Mouse (Mus musculus): Measurements from ENCODE around the gene Ppm1a. TPM values are rescaled to one million over a fixed set of nuclear protein-coding genes. Genes with fewer than 3 reads are reported as not detected.
"Not testable (repeated sequence)": the region's sequence is repeated elsewhere in the genome, so short reads cannot be mapped to it uniquely, and the experiment has no call there.

The Ppm1a gene
- total and polyA plus RNA-seq, 3 experiments = 111 to 119 TPM; not detected in 1

DNA sequence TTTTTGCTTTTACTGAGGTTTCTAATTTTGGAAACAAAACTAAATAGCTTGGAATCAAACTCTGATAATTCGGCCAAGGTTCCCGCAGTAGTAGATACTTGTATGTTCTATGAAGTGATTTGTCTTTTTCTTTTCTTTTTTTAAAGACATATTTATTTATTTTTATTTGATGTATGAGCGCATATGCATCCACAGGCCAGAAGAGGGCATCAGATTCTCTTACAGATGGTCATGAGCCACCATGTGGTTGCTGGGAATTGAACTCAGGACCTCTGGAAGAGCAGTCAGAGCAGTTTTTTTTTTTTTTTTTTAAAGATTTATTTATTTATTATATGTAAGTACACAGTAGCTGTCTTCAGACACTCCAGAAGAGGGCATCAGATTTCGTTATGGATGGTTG, 25.5 kb downstream of the Ppm1a start:
- peak in 1 of 3 experiments; percentile 26; a peak in 2 of 6 replicates for TF ChIP-seq CTCF (IDR thresholded peaks at IDR 0.05 in 2 of 3, conservative IDR thresholded peaks at IDR 0.05 in 1 of 3; ENCODE audit: control insufficient read depth in 1 of 3, insufficient read depth in 1 of 3, low read depth in 2 of 3, low read length in 3 of 3, poor library complexity in 1 of 3, severe bottlenecking in 1 of 3)
- TF ChIP-seq MYC (IDR thresholded peaks at IDR 0.05; ENCODE audit: low read depth, low read length) = 0 out of 2 replicates have a peak, but pooled peaks have one; percentile 24
- peaks cover 16 to 28% of the 10 kb centered on the region in 2 experiments for H3K36me3 ChIP-seq (ENCODE audit: control insufficient read depth in 1 of 2, insufficient read depth in 2 of 2, low read length in 2 of 2)
- H3K4me1 ChIP-seq (ENCODE audit: control insufficient read depth in 1 of 2, insufficient read depth in 2 of 2, low read length in 2 of 2); H3K9me3 ChIP-seq (replicated peaks; ENCODE audit: insufficient read depth, low read length); H3K4me3 ChIP-seq (ENCODE audit: control insufficient read depth in 1 of 2, insufficient read depth in 1 of 2, low read depth in 2 of 2, low read length in 2 of 2); H3K27ac ChIP-seq (ENCODE audit: control insufficient read depth, low read depth, low read length); H3K9ac ChIP-seq (ENCODE audit: control insufficient read depth, low read depth, low read length, poor library complexity, severe bottlenecking); H3K27me3 ChIP-seq (ENCODE audit: control insufficient read depth in 1 of 2, insufficient read depth in 2 of 2, low read length in 2 of 2): not testable (repeated sequence)
- peaks cover 20% of the 10 kb centered on the region for H3K79me2 ChIP-seq (ENCODE audit: control insufficient read depth, insufficient read depth, low read length, poor library complexity)
- peak; percentile 30 for DNase-seq (ENCODE audit: low read depth, low spot score)

DNA sequence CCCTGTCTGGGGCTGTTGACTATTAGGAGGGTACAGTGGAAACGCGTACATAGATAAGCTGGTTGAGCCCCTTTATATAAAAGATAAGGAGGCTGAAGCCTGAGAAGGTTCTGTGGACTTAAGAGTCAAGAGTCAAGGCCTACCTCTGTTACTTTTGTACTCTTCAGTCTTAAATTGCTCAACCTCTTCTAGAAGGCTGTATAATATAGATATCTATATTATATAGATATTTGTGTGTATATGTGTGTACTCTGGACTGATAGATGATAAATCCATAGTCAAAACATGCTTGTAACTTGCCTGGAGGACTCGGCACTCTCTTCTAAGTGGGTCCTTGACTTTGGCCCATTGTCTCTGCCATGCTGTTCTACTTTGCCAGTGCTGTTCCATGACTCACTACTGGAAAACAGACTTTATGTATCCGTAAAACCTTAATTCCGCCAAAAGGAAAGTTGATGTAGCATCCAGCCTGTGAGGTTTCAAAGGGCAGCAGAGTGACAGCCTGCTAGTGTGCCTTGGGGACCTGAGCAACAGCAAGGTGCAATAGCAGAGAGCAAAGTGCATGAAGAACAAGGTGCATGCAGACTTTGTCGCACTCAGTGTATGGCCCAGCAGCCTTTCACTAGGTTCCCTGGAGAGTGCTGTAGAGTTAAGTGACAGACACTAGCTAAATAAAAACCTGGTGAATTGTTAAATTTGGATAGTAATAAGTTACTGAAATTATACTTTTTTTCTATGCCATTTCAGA, 28.1 kb downstream of the Ppm1a start:
- H3K9me3 ChIP-seq (replicated peaks; ENCODE audit: insufficient read depth, low read length) = no peaks in the 10 kb centered on the region
- peaks cover 0 to 7% of the 10 kb centered on the region in 2 experiments; a peak in 2 of 4 replicates for H3K4me1 ChIP-seq (ENCODE audit: control insufficient read depth in 1 of 2, insufficient read depth in 2 of 2, low read length in 2 of 2)
- TF ChIP-seq TBP (IDR thresholded peaks at IDR 0.05; ENCODE audit: low read depth, low read length) = no peak
- TF ChIP-seq MAZ (IDR thresholded peaks at IDR 0.05; ENCODE audit: low read depth, low read length) = no peak
- no peak for TF ChIP-seq CTCF (IDR thresholded peaks at IDR 0.05 in 2 of 3, conservative IDR thresholded peaks at IDR 0.05 in 1 of 3; ENCODE audit: control insufficient read depth in 1 of 3, insufficient read depth in 1 of 3, low read depth in 2 of 3, low read length in 3 of 3, poor library complexity in 1 of 3, severe bottlenecking in 1 of 3)
- no peak for TF ChIP-seq MEF2A (IDR thresholded peaks at IDR 0.05; ENCODE audit: extremely low read depth, insufficient replicate concordance, low read depth, low read length, poor library complexity, severe bottlenecking)
- H3K27ac ChIP-seq (ENCODE audit: control insufficient read depth, low read depth, low read length) = no peak overlapping the region
- H3K27me3 ChIP-seq (ENCODE audit: control insufficient read depth in 1 of 2, insufficient read depth in 2 of 2, low read length in 2 of 2) = no peaks in the 10 kb centered on the region
- peaks cover 11% of the 10 kb centered on the region; the same call in 1 of the 2 replicates for H3K79me2 ChIP-seq (ENCODE audit: control insufficient read depth, insufficient read depth, low read length, poor library complexity)
- DNase-seq (ENCODE audit: low read depth, low spot score) = no peak
- no peak overlapping the region for H3K4me3 ChIP-seq (ENCODE audit: control insufficient read depth in 1 of 2, insufficient read depth in 1 of 2, low read depth in 2 of 2, low read length in 2 of 2)
- no peak overlapping the region for H3K9ac ChIP-seq (ENCODE audit: control insufficient read depth, low read depth, low read length, poor library complexity, severe bottlenecking)
- H3K36me3 ChIP-seq (ENCODE audit: control insufficient read depth in 1 of 2, insufficient read depth in 2 of 2, low read length in 2 of 2) = peaks cover 14 to 16% of the 10 kb centered on the region in 2 experiments

DNA sequence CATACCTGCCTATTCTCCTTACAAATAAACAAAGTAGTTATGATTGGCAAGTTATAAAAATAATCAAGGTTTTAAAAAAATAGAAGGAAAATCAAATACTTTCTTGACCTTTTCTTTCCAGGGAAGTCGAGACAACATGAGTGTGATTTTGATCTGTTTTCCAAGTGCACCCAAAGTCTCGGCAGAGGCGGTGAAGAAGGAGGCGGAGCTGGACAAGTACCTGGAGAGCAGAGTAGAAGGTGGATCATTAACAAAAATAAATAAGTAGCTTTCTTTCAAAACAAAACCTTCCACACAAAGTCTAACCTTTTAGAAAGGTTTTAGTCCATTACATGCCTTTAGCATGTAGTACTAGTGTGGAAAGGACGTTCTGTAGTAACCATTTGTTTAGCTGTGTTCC, 29.3 kb downstream of the Ppm1a start:
- TF ChIP-seq HCFC1 (IDR thresholded peaks at IDR 0.05; ENCODE audit: low read depth, low read length) (no peak), POLR2AphosphoS2 (IDR thresholded peaks at IDR 0.05; ENCODE audit: low read length) (no peak), USF1 (IDR thresholded peaks at IDR 0.05; ENCODE audit: low read depth, low read length) (no peak), MXI1 (IDR thresholded peaks at IDR 0.05; ENCODE audit: low read depth, low read length) (no peak), POLR2AphosphoS5 (IDR thresholded peaks at IDR 0.05; ENCODE audit: borderline replicate concordance, low read depth, low read length) (no peak), USF2 (IDR thresholded peaks at IDR 0.05; ENCODE audit: borderline replicate concordance in 1 of 2, insufficient read depth in 1 of 2, low read depth in 1 of 2, low read length in 2 of 2) (no peak), MAFK (IDR thresholded peaks at IDR 0.05; ENCODE audit: borderline replicate concordance, low read depth, low read length) (no peak), E2F4 (IDR thresholded peaks at IDR 0.05; ENCODE audit: borderline replicate concordance, low read depth, low read length) (no peak), MYC (IDR thresholded peaks at IDR 0.05; ENCODE audit: low read depth, low read length) (no peak), ZC3H11A (IDR thresholded peaks at IDR 0.05; ENCODE audit: low read depth, low read length) (no peak), EP300 (IDR thresholded peaks at IDR 0.05; ENCODE audit: low read depth in 1 of 2, low read length in 2 of 2) (no peak), MAZ (IDR thresholded peaks at IDR 0.05; ENCODE audit: low read depth, low read length) (no peak), ETS1 (IDR thresholded peaks at IDR 0.05; ENCODE audit: low read depth, low read length) (no peak)
- Histone ChIP-seq H3K4me1 (ENCODE audit: control insufficient read depth in 1 of 2, insufficient read depth in 2 of 2, low read length in 2 of 2) (peaks cover 0 to 15% of the 10 kb centered on the region in 2 experiments; a peak in 3 of 4 replicates), H3K9ac (ENCODE audit: control insufficient read depth, low read depth, low read length, poor library complexity, severe bottlenecking) (no peak overlapping the region), H3K27me3 (ENCODE audit: control insufficient read depth in 1 of 2, insufficient read depth in 2 of 2, low read length in 2 of 2) (no peaks in the 10 kb centered on the region), H3K36me3 (ENCODE audit: control insufficient read depth in 1 of 2, insufficient read depth in 2 of 2, low read length in 2 of 2) (peaks cover 18 to 21% of the 10 kb centered on the region in 2 experiments), H3K4me3 (ENCODE audit: control insufficient read depth in 1 of 2, insufficient read depth in 1 of 2, low read depth in 2 of 2, low read length in 2 of 2) (no peak overlapping the region), H3K79me2 (ENCODE audit: control insufficient read depth, insufficient read depth, low read length, poor library complexity) (peaks cover 6% of the 10 kb centered on the region; the same call in 1 of the 2 replicates), H3K9me3 (replicated peaks; ENCODE audit: insufficient read depth, low read length) (no peaks in the 10 kb centered on the region), H3K27ac (ENCODE audit: control insufficient read depth, low read depth, low read length) (no peak overlapping the region)
- no peak for DNase-seq (ENCODE audit: low read depth, low spot score)
